Mouse (Mus musculus): ENCODE measurements around the gene Exoc5. TPM values are rescaled to one million over a fixed set of nuclear protein-coding genes. Genes with fewer than 3 reads are reported as not detected.

The Exoc5 gene
- polyA plus RNA-seq, 1 experiment from 2014 or later, result 43.2 TPM

Other genes with a start within 250 kb of the Exoc5 start
- 20.1 and 23.3 TPM in 2 replicates for gene Ap5m1, start 556 bp downstream of the Exoc5 start, polyA plus RNA-seq (2015; fragmentation: Nextera tagmentation; extraction: Ambion mirVana)
- gene Naa30, start 105.6 kb upstream of the Exoc5 start, polyA plus RNA-seq (2015; fragmentation: Nextera tagmentation; extraction: Ambion mirVana), result 11.0 and 11.1 TPM in 2 replicates
- not detected in 2 replicates for gene ccdc198, start 178.8 kb upstream of the Exoc5 start, polyA plus RNA-seq (2015; fragmentation: Nextera tagmentation; extraction: Ambion mirVana)

Measured in embryonic facial prominence, embryonic 15.5 days (tissue).